Mouse (Mus musculus): ENCODE measurements around the gene Itpr1.

Itpr1 gene

GRCm38 (mm10) chr6:108516248-108516647 lies 303.4 kb downstream of the Itpr1 start:
- DNase-seq (ENCODE audit: low spot score): no peak

GRCm38 (mm10) chr6:108517241-108517981 lies 304.5 kb downstream of the Itpr1 start:
- no peak for DNase-seq (ENCODE audit: low spot score)

DNA sequence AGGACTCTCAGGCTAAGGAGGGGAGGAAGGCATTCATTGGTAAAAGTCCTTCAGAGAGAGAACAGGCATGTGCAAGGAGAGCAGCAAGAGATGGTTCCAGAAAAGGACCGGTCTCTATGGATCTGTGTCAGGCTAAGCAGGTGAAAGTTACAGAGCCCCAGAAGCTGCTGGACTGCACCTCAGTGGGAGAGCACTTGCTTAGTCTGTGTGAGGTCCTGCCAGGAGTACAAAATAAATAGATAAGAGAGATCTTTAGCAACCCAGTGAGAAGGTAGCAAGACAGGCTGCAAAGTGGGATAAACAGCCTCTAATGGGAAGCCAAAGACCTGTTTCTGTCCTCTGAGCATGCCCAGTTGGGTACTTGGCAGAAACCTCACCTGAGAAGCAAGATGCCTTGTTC lies 305.1 kb downstream of the Itpr1 start:
- DNase-seq (ENCODE audit: low spot score): no peak

- DNase-seq (ENCODE audit: low spot score): no peak
These were observed 305.7 kb downstream of the Itpr1 start for GRCm38 (mm10) chr6:108518552-108518951.

DNA sequence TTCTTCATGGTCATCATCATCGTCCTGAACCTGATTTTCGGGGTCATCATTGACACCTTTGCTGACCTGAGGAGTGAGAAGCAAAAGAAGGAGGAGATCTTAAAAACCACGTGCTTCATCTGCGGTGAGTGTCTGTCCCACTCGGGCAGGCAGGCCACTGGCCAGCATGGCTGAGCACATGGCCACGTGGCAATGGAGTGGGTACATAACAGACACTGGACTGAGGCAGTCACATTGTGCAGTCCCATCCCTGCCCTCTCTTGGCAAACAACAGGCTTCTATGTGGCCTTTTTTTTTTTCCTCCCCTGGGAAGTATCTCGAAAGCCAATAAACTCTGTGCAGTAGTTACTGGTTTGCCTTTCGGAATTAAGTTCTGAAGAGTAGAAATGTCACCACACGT lies 306.4 kb downstream of the Itpr1 start:
- no peak for DNase-seq (ENCODE audit: low spot score)

DNA sequence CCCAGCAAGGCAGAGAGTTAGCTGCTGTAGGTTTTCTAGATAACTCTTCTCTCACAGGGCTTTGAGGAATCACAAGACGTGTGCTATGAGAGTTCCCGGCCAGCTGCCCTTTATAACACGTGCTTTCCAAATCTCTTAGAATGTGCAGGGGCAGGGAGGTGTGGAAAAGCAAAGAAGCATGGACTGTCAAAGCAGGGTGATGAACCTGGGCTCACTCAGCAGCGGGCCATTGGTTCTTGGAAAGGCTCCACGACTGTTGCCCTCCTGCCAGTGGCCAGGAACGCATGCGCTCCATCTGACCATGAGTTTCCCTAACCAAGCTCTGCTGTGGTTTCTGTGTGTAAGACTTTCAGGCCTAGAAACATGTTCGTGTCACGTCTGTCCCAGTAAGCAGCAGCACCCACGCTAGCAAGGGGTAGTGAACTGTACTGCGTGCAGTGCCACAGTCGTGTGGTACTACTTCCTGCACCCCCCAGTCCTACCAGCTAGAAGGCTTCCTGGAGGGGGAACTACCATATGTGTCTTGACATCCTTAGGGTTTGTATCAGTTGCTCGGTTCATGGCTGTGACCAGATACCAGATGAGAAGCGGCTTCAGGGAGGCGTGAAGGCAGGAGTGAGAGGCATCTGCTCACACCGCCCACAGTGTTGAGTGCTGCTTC lies 311.2 kb downstream of the Itpr1 start:
- no peak for DNase-seq (ENCODE audit: low spot score)

GRCm38 (mm10) chr6:108524617-108525010 lies 311.7 kb downstream of the Itpr1 start:
- no peak for DNase-seq (ENCODE audit: low spot score)

DNA sequence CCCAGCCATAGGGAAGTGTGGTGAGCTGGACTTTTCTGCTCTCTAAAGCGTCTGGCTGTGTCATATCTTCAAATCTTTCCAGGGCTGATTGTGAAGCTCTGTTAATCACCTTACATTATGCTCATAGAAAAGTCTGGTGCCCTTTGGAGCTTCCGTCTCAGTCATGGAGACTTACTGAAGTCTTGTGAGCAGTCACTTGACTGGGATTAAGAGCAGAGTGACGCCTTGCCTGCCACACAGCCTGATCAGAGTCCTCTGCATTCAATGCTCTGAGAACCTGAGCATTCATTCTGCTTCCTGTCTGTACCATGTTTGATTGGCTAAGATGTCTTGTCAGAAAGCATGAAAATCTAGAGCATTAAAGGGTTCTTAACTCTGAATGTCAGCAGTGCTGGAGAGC lies 314.7 kb downstream of the Itpr1 start:
- no peak for DNase-seq (ENCODE audit: low spot score)

- no peak for DNase-seq (ENCODE audit: low spot score)
These were observed 315.1 kb downstream of the Itpr1 start for GRCm38 (mm10) chr6:108527993-108528392.

- DNase-seq (ENCODE audit: low spot score): no peak
These were observed 316.3 kb downstream of the Itpr1 start for GRCm38 (mm10) chr6:108529150-108529549.

GRCm38 (mm10) chr6:108530781-108531323 lies 318.0 kb downstream of the Itpr1 start:
- no peak for DNase-seq (ENCODE audit: low spot score)

GRCm38 (mm10) chr6:108531324-108532311 lies 318.7 kb downstream of the Itpr1 start:
- no peak for DNase-seq (ENCODE audit: low spot score)

- DNase-seq (ENCODE audit: low spot score): no peak
These were observed 319.7 kb downstream of the Itpr1 start for GRCm38 (mm10) chr6:108532486-108533179.

DNA sequence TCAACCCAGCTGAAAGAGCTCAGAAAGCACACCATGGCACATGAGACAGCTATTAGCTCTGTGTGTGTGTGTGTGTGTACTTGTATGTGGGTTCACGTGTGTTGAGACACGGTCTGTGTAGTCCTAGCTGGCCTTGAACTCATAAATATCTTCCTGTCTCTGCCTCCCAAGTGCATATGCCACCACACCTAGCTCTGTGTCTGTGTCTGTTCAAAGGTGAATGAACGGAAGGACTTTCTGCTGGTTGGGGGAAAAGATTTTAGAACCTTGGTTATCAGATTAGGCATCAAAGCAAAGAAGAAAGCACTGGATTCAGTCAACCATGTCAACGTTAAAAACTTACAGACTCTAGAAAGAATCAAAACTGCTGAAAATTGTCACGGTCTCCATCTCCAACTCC lies 321.2 kb downstream of the Itpr1 start:
- DNase-seq (ENCODE audit: low spot score): no peak

GRCm38 (mm10) chr6:108534596-108534995 lies 321.7 kb downstream of the Itpr1 start:
- DNase-seq (ENCODE audit: low spot score): no peak

DNA sequence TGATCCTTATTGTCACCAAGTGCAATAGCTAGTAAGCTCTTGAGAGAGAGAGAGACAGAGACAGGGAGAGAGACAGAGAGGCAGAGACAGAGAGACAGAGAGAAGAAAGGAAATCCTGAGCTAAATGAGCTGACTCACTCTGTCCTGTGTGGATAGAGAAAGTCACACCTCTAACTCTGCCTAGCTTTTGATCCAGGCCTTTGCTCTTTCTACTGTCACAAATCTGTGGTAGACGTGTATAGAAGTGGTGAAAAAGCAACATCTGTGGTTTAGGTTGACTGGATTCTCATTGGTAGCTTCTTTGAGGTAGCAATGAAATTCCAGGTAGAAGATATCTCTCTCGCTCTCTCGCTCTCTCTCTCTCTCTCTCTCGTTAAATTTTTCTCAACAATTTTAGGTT lies 322.4 kb downstream of the Itpr1 start:
- no peak for DNase-seq (ENCODE audit: low spot score)

DNA sequence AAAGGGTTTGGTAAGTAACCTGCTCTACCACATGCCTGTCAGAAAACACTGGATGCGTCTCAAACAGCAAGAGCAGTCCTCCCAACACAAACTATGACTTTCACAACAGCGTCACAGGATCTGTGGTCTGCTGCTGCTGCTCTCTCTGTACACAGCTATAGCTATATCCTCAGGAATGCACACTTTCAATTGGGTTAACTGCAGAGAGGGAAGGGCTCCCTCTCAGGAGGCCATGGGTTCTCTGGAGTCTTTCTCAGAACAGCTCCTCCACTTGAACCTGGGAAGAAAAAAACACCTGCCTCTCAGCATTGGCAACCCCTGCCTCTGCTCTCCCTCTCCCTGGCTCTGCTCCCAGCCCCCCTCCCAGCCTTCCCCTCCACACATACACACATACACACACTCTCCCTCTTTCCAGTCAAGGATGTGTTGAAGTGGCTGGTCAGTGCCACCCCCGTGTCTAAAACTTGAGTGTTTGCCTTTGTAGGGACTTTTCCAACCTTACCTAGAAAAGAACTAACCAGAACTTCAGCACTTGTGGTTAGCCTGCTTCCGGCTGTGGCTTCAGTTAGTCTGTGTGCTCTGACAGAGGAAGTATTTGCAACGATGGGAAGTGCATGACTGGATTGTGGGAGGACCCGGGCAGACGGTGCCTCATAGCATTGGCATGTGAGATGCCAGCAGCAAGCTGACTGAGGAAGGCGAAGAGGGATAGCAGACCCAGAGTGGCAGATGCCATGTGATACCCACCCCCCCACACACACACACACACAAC lies 323.8 kb downstream of the Itpr1 start:
- DNase-seq (ENCODE audit: low spot score): no peak

- DNase-seq (ENCODE audit: low spot score): no peak
These were observed 325.5 kb downstream of the Itpr1 start for GRCm38 (mm10) chr6:108538406-108538805.

- DNase-seq (ENCODE audit: low spot score): no peak
These were observed 327.5 kb downstream of the Itpr1 start for GRCm38 (mm10) chr6:108540441-108540840.

DNA sequence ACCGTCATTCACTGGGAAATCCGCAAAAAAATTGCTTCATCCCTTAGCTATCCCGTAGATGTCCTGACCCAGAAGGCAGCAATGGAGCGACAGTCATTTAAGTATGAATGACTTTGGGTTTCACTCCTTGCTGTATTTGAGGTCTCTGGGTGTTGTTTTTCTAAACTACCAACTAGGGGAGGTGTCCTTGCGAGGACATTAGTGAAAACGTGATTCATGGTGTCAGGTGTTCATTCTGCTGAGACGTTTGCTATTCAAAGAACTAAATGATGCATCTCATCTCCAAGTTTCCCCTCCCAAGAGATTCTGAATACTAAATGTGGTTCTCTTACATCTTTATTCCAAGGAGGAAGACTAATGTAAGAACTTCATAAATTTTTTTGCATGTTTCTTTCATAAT lies 332.0 kb downstream of the Itpr1 start:
- no peak for DNase-seq (ENCODE audit: low spot score)

GRCm38 (mm10) chr6:108545464-108545863 lies 332.6 kb downstream of the Itpr1 start:
- no peak for DNase-seq (ENCODE audit: low spot score)
